Mouse (Mus musculus): ENCODE data around the gene Olfr1263.

- TF ChIP-seq CTCF (IDR thresholded peaks at IDR 0.05) (no peak), EP300 (IDR thresholded peaks at IDR 0.05) (no peak)
Observed at GRCm38 (mm10) chr2:90011831-90012230, at the start of gene Olfr1263.
